Mouse (Mus musculus) heart, postnatal 14 days (tissue): Measurements from ENCODE around the gene Cdca7l. TPM values are rescaled to one million over a fixed set of nuclear protein-coding genes. Genes with fewer than 3 reads are reported as not detected.
A peak's percentile ranks its signal among the peaks of the same experiment; 100 is the strongest.
"Not testable (repeated sequence)": the region's sequence is repeated elsewhere in the genome, so short reads cannot be mapped to it uniquely, and the experiment has no call there.

Experiments used
- DNase-seq, 2 experiments: peaks; one replicate each; pipeline ENCODE4 v3.0.0; 2021 to 2022
- intact Hi-C: fragments of 180-260 bp; cut with DNase I; formaldehyde crosslinking; loops from one replicate; pipeline ENCODE4 v1.15.1; 2025
- total RNA-seq, 2 experiments: library from RNA; stranded (reverse); gene quantifications; 2 replicates each; pipeline ENCODE4 v1.2.3; 2021

The Cdca7l gene
- total RNA-seq, 2 experiments from 2014 or later, result 0.76 to 1.0 TPM

DNA sequence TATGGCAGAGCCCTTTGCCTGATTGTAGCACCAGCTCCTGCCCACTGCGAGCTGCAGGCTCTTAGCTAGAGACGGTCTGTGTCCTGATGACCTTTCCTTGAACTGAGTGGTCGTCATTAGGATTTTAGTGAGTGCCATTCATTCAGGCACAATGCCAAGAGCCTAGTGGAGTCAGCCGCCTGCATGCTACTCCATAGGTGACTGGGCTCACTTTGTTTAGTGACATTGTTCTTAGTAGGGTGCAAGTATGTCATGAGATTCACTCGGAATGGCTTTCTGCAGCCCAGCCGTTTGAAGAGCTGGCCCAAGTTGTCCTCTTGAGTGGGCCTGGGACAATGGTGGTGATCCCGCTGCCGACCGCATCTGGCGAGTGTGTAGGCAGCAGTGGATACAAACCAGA lies 46.4 kb downstream of the Cdca7l start:
- DNase-seq, result no peak
- intact Hi-C loops, result loop anchor here (5.0 kb wide), 1 partner anchor 78 kb away; no protein-coding TSS in a partner anchor

DNA sequence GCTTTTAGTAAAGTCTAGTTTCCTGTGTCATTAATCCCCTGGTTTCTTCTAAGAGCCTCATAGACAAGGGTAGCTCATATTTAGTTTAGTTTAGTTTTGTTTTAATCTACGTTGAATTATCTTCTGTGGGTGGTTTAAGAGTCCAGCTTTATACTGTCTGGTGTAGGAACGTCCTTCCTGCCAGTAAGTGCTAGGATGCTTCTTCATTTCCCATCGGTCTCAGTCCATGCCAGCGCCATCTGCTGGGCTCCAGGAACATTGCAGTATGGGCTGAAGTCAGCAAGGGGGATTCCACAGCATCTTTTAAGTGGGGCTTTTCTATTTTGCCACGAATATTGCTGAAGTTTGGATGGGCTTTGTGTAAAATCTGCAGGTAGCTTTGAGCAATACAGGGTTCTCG lies 49.2 kb downstream of the Cdca7l start:
- peak; percentile 58 to 71 for DNase-seq

DNA sequence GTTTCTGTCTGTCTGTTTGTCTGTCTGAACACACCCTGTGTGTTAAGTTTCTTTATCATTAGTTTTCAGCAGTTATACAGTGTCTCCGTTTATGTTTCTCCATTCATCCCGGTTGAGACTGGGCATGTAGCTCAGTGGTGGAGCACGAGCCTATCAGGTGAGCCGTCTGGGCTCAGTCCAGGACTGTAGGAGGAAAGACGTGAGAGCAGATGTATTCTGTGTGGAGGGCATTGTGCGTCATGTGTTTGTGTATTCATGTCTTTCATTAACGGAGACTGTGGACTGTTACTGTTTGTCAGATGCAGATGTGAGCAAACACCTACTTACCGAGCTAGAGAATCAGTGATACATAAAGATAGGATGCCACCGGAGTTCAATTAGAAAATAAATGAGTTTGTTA lies 52.9 kb downstream of the Cdca7l start:
- intact Hi-C loops, result no loop called here

More for the DNA sequence above, 49.2 kb downstream of the Cdca7l start:
- intact Hi-C loops, result loop anchor here (1.0 to 5.0 kb wide), 3 partner anchors 33 to 469 kb away; no protein-coding TSS in a partner anchor

DNA sequence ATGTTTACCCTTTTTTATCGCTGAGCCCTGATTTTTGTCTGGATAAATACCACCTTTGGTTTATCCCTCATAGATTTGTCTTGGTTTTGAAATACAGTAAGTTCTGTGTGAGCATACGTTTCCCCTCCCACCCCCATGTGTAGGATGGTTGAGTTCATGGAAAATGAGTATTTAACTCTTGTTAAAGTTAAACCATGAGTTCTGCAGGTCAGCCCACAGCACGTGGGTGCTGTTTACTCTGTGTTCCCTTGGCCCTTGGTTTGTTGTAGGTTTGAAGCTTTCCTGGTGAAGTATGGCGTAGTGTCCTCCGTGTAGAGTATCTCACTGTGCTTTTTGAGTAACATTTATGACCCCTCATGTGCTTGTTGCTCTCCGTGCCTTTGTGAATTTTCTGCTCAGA lies 53.8 kb downstream of the Cdca7l start:
- DNase-seq, result no peak
- intact Hi-C loops, result no loop called here

More for the DNA sequence above, 52.9 kb downstream of the Cdca7l start:
- DNase-seq, result no peak

DNA sequence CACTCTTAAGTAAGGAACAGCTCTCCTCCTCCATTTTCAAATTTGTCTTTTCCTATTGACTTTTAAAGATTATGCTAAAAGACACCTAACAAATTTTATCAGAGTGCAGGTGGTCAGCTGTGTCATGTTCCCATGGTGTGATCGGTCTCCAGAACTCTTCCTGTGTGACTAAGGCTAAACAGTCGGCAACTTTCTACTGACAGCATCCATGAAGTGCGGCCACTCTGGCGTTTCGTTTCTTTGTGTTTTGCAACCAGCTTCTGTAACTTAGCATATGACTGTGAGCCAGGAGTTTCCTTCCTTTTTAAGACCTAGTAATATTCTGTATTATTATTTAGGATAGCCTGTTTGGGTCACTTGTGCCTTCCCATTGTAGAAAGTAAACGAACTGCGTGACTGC lies 56.8 kb downstream of the Cdca7l start:
- no peak for DNase-seq
- intact Hi-C loops, result no loop called here

DNA sequence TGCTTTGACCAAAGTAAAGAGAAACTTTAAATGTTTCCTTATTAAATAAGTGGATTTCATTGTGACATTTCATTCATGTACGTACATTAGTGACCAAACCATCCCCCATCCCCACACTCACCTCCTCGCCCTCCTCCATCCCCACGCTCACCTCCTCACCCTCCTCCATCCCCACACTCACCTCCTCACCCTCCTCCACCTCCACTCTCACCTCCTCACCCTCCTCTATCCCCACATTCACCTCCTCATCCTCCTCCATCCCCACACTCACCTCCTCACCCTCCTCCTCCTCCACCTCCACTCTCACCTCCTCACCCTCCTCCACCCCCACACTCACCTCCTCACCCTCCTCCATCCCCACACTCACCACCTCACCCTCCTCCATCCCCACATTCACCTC lies 57.2 kb downstream of the Cdca7l start:
- DNase-seq, result no peak
- intact Hi-C loops, result no loop called here

DNA sequence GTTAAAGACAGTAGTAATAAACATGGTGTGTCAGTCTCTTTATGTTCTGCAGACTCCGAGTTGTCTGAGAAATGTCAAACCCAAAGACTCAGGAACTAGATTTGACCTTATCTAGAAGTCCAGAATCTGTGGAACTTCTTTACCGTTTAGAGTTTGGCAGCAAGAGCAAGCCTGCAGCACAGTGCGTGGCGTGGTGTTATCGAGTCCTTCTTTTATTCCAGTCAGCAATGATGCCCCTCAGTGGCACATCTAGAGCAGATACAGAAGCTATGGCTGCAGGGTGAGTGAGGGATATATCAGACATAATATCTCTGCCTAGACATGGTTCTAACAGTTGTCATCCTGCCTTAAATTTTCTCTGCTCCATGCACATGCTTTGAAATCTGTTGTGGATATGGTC lies 58.6 kb downstream of the Cdca7l start:
- intact Hi-C loops, result no loop called here
- DNase-seq, result no peak

DNA sequence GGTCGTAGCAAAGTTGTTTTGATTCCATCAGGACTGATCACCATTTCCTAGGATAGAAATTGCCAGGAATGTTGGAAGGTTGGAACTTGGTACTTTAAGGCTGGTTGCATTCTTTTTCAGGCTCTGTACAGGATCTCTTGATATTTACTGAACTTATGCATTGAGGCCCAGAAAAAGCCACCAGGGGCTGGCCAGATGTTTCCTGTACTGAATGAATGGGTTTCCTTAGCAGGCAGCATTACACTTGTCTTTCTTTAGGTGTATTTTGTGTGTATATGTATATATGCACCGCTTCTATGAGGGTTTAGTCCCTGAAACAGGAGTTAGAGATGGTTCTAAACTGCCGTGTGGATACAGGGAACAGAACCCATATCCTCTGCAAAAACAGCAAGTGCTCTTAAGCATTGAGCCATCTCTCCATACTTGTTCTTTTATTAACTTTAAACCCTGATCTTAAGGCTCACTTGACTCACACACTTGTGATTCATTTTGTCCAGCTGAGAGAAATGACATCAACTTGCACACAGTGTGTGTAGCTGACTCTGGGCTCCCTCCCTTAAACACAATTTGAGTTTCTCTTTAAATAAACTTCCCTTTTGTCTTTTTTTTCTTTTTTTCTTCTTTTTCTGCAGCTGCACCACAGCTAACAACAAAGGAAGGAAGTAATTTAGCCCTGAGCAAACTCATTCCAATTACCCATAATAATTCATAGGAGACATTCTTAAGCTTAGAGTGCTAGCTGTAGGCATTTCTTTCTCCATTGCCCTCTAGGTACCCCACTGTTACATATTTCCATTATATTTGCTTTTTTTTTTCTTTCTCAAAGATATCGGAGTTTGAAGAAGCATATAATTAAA lies 63.8 kb downstream of the Cdca7l start:
- intact Hi-C loops, result no loop called here
- DNase-seq, result no peak

DNA sequence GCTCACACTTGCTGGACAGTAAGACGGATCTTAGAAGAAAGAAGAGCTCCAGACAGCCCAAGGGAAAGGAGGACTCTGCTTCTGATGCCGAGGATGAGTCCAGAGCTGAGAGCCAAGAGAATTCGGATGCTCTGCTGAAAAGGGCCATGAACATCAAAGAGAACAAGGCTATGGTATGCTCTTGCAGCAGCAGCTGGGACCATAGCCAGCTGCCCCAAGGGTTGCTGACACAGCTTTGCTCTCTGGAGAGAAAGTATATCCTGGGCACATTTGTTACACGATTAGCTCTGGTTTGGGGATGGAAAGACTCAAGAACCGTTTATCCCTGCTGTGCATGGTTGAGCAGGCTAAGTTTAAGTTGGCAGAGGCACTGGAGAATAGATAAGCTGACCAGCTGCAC lies 68.2 kb downstream of the Cdca7l start:
- intact Hi-C loops, result no loop called here
- no peak for DNase-seq

DNA sequence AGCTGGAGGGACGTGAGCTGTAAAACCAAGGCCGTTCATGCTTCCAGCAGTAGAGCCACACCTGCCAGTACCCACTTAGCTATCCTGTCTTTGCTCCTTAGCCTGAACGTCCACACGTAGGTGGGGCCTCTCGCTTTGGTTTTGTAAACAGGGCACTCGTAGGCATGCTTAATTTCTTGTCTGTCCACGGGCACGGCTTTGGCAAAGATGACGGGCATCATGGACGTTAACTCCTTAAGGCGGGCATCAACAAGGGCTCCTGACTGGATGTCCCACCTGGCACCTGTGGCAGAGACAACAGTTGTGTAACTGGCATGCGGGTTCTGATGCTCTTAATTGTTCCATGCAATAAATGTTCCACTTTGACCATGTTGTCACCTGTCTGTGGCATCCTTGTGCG lies 74.3 kb downstream of the Cdca7l start:
- no peak for DNase-seq

DNA sequence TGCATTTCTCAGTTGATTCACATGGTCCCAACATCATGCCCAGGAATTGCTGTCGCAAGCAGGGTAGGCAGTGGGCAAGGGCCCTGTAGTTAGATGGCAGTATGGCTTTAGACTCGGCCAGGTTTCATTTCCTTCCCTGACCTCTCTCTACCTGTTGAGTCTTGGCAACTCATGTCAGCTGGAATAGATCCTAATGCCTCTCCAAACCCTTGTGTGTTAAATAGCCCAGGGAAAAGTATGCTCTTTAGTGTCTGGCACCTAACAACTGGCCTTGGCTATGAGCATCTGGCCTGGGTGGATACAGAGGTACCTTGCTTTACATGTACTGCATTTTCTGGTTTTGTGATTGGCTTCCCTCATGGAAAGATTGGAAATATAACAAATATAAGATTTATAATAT lies 80.5 kb downstream of the Cdca7l start:
- intact Hi-C loops, result no loop called here
- no peak for DNase-seq

More for the DNA sequence above, 74.3 kb downstream of the Cdca7l start:
- intact Hi-C loops, result no loop called here

DNA sequence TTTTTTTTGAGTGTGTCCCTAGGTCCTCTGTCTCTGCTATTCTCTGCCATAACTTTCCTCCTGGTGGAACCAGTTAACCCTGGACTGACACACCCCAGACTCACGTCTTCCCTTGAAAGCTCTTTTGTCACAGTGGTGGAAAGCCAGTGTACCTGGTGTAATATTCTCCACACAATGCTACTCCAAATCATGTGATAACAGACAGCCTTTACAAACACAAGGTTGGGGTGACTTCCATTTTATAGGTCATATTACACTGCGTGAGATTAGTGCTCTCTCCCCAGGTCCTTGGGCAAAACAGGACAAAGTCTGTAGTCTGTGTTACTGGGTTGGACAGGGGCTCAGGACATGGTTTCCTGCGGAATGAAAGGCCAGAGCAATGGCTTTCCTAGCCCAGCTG lies 83.3 kb downstream of the Cdca7l start:
- intact Hi-C loops, result no loop called here
- no peak for DNase-seq

DNA sequence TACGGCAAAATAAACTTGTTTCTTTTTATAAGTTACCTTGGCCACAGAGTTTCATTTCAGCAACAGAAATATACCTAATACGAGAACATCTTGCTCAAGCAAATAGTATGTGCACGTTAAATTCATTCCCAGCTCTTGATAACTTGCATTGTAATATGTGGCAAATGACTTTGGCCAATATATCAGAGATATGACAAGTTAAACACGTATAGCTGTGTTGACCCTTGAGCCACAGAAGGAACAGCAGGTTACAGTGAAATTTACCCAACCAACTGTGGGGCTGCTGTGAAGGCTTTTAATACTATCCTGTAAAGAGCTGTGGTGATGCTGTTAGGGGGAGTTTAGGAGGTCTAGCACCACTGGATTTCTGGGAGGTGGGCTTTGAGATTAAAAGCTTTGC lies 96.7 kb downstream of the Cdca7l start:
- intact Hi-C loops, DNase-seq: not testable (repeated sequence)

DNA sequence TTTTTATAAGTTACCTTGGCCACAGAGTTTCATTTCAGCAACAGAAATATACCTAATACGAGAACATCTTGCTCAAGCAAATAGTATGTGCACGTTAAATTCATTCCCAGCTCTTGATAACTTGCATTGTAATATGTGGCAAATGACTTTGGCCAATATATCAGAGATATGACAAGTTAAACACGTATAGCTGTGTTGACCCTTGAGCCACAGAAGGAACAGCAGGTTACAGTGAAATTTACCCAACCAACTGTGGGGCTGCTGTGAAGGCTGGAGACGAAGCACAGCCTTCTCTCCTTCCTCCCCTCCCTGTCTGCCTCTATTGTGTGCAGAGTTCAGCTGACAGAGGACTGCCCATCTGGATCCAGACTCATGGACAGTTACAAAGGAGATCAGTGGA lies 97.3 kb downstream of the Cdca7l start:
- intact Hi-C loops, result not testable (repeated sequence)

DNA sequence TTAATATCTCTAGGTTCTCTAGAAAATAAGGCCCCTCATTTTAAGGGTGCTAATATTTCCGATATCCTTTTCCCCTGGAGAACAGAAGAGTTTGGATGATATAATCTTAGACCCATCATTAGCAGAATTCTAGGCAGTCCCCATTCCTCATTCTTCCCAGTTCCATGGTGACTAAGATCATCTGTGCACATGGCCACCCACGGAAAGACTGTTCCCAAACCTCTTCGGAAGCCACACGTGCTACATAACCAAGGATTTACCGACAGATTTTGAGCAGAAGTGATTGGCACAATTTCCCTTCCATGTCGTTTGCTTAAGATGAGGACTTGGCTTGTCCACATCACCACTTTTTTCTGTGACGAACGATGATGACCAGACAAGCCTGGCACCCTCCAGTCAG lies 99.6 kb downstream of the Cdca7l start:
- intact Hi-C loops, result no loop called here
- DNase-seq, result no peak

More for the DNA sequence above, 97.3 kb downstream of the Cdca7l start:
- not testable (repeated sequence) for DNase-seq

DNA sequence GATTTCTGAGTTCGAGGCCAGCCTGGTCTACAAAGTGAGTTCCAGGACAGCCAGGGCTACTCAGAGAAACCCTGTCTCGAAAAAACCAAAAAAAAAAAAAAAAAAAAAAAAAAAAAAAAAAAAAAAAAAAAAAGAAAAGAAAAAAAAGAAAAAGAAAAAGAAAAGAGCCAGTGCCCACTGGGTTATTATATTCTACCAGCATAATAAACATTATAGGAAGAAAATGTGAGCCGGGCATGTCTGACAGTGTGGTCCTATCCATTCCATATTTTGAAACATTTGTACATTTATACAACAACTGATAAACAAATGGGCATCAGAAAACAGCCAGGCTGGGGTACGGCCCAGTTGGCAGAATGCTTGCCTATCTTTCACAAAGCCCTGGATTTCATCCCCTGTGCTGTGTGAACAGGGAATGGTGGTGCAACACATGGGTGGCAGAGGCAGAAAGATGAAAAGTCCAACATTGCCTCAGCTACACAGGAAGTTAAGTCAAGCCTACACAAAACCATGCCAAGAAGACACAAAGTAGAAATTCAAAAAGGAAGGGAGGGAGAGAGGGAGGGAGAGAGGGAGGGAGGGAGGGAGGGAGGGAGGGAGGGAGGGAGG lies 101.2 kb downstream of the Cdca7l start:
- intact Hi-C loops, DNase-seq: not testable (repeated sequence)

DNA sequence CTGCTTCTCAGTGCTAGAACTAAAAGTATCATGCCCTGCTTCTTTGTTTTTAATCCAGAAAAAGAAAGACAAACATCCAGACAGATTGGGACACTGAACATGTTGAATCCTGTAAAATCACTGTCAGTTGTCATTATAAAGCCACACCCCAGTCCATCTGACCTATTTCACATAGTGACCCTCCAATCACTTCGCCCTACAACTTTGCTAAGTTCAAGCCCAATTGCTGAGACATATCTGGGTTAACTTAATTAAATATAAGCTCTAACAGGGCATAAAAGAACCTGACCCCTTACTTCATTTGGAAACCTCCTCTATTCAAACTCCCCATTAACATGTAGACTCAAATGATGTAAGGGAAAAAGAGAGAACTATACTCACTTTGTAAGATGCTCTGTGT lies 107.3 kb downstream of the Cdca7l start:
- no peak for DNase-seq
- intact Hi-C loops, result no loop called here

DNA sequence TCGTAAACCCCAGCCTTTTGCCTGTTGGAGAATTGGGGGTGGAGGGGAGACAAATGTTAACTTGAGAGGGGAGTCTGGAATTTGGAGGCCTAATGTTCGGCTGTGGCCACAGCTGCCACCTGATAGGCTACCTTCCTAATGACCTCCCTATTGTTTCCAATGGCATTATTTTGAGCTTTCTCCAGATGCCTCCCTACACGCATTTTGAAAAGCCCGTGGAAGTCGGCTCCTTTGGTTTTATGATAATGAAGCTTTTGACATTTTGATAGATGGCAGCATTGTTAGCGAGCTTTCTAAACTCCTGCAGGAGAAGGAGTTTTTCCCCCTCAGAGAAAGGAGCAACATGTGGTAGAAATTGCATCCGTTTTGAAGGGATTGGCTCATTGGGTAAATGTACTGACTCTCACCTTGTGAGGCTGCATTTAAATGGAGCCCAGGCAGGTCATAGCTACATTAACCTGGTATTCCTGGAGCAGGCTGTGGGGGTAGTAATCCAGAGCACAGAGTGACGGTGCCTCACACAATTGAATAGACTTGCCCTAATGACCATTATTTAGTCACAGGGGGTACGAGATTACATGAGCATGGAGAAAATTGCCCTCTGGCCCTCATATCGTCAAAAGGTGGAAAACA lies 110.6 kb downstream of the Cdca7l start:
- intact Hi-C loops, result no loop called here
- DNase-seq, result no peak

DNA sequence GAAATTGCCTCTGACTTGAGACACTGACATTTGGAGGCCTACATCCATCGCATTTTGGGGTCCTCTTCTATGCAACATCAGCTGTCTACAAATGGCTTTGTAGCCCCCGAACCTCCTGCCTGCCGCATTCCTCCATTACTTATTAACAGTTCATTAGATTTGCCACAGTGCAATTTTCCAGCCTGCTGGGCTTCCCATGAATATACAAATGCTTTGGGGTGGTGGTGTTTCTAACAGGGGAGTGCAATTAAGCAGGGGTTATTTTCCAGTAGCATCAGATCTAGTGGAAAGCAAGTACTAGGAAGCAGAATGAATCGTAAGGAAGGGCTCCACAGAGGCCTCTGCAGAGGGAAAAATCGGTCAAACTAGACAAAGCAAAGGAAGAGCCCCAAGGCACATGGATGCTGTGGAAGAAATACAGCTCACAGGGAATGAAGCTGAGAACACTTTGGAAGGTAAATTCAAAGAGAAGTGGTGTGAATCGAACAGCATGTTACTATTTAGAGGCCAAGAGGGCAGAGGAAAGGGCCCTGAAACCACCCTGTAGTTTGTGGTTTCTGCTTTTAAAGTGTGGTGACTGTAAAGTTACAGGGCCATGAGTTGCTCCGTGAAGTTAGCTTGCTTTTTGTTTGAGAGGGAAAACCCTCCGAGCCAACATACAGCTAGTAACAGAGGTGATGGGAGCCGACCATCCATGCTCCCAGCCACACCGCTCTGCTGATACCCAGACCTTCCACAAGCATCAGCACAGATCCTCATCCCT lies 111.9 kb downstream of the Cdca7l start:
- intact Hi-C loops, result no loop called here
- DNase-seq, result no peak
